Mouse (Mus musculus) midbrain, embryonic 10.5 days (tissue): Measurements from ENCODE around the gene Kpna4. TPM values are rescaled to one million over a fixed set of nuclear protein-coding genes. Genes with fewer than 3 reads are reported as not detected.

Experiments used
- DNase-seq: peaks from one replicate; pipeline ENCODE4 v3.0.0-alpha.2; 2017; ENCODE audit warnings: low spot score
- H3K27ac ChIP-seq: fragments of 300-500 bp; sonication (generic); replicated peaks from 2 replicates; pipeline ENCODE4 v1.5.1; 2016; ENCODE audit warnings: mild to moderate bottlenecking
- H3K27me3 ChIP-seq: fragments of 300-500 bp; sonication (generic); 2 replicates; pipeline ENCODE4 v1.6.1; 2016; ENCODE audit warnings: low read depth, mild to moderate bottlenecking; ENCODE audit not compliant: poor library complexity, severe bottlenecking
- H3K36me3 ChIP-seq: fragments of 300-500 bp; sonication (generic); 2 replicates; pipeline ENCODE4 v1.6.1; 2016; ENCODE audit warnings: mild to moderate bottlenecking, moderate library complexity
- H3K4me1 ChIP-seq: fragments of 300-500 bp; sonication (generic); 2 replicates; pipeline ENCODE4 v1.6.1; 2016
- H3K4me3 ChIP-seq: fragments of 300-500 bp; sonication (generic); 2 replicates; pipeline ENCODE4 v1.5.1; 2016; ENCODE audit warnings: mild to moderate bottlenecking, moderate library complexity
- H3K9me3 ChIP-seq: fragments of 300-500 bp; sonication (generic); replicated peaks from 2 replicates; pipeline ENCODE4 v1.6.1; 2016; ENCODE audit warnings: mild to moderate bottlenecking
- WGBS: fragments of 180-500 bp; shearing (Covaris S2); methylation state at CpG from one replicate; pipeline ENCODE4 v1.1.7; 2016; 5-methylcytosine and 5-hydroxymethylcytosine counted together
- polyA plus RNA-seq: library from polyadenylated mRNA; unstranded; fragments of >200 nt; fragmentation: Nextera tagmentation; extraction: Ambion mirVana; gene quantifications from 2 replicates; pipeline ENCODE4 v1.2.1, GENCODE M21; 2016

Gene Kpna4
- polyA plus RNA-seq, 1 experiment from 2014 or later = 35.6 TPM

- DNase-seq = no peak
- WGBS = 84% methylated on average over 1 of the region's 1 CpGs
- Histone ChIP-seq H3K4me1 (no peaks in the 10 kb centered on the region), H3K27me3 (no peaks in the 10 kb centered on the region), H3K27ac (no peak overlapping the region), H3K4me3 (no peak overlapping the region), H3K9me3 (no peaks in the 10 kb centered on the region), H3K36me3 (no peaks in the 10 kb centered on the region)
Measured at GRCm38 (mm10) chr3:69062764-69063163, 64.1 kb downstream of the Kpna4 start.

DNA sequence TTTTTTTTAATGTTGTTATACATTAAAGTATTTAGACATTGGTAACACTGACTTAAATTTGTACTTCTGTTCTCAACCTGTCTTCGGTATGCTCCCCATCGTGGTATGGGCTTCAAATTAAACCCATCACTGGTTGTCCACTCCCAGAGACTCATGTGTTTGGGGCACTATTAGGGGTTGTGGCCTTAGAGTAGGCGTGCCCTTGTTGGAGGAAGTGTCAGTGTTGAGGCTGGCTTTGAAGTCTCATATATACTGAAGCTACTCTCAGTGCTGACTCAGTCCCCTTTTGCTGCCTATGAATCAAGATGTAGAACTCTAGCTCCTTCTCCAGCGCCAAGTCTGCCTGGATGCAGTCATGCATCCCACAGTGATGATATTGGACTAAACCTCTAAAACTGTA is 66.2 kb downstream of the Kpna4 start:
- Histone ChIP-seq H3K27ac (no peak overlapping the region), H3K36me3 (no peaks in the 10 kb centered on the region), H3K4me1 (no peaks in the 10 kb centered on the region), H3K4me3 (no peak overlapping the region), H3K27me3 (no peaks in the 10 kb centered on the region), H3K9me3 (no peaks in the 10 kb centered on the region)
- no peak for DNase-seq
- WGBS = 95% methylated on average over 4 of the region's 4 CpGs

DNA sequence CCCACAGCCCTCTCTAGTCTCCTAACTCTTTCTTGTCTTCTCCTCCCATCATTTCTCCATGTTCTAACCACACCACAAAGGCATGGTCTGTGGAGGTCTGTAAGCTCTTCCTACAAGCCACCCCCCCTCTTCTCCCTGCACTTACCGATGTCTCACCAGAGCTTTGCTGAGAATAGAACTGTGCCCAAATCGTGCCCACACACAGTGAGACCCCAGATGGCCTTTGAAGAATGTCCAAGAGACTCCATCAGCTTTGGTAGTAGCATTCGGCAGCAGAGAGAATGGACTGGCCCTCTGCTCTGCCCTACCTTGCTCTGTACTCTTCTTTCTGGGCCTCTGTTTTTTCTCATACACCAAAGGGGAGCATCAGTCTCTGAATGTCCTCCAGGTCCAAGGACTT is 71.0 kb downstream of the Kpna4 start:
- WGBS = 91% methylated on average over 3 of the region's 3 CpGs
- no peak overlapping the region for H3K4me3 ChIP-seq
- no peak for DNase-seq
- no peaks in the 10 kb centered on the region for H3K9me3 ChIP-seq
- H3K27me3 ChIP-seq = no peaks in the 10 kb centered on the region
- H3K36me3 ChIP-seq = no peaks in the 10 kb centered on the region
- H3K4me1 ChIP-seq = no peaks in the 10 kb centered on the region
- H3K27ac ChIP-seq = no peak overlapping the region

DNA sequence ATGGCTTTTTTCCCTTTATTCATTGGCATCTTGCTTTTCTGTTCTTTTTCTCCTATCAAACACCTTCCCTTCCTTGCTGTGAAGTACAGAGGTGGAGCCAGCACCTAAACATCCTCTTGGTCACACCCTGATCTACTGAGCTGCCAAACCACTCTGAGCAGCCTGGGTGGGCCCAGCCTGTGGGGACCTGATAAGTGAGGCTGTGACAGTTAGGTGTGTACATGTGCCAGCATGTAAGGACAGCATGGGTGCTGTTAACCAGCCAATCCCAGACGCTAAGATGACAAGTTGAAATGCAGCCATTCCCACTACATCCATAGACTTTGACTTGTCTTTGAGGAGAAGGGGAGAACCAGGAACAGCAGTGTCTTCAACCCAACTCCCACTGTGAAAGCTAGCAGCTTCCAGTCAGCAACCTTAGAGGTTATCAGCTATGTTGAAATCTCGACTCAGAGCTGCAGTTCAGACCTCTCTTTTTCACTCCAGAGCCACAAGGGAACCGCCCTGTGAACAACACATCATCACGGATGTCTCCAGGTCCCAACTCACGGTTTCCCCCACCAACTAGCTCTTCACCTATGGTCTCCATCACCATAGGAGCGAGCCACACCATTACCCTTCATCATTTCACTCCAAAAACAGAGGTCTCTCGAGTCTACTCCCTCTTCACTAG is 72.0 kb downstream of the Kpna4 start:
- Histone ChIP-seq H3K27me3 (no peaks in the 10 kb centered on the region), H3K4me1 (no peaks in the 10 kb centered on the region), H3K4me3 (no peak overlapping the region), H3K9me3 (no peaks in the 10 kb centered on the region), H3K36me3 (no peaks in the 10 kb centered on the region), H3K27ac (no peak overlapping the region)
- 86% methylated on average over 7 of the region's 7 CpGs for WGBS
- no peak for DNase-seq

- Histone ChIP-seq H3K4me3 (no peak overlapping the region), H3K9me3 (no peaks in the 10 kb centered on the region), H3K27me3 (no peaks in the 10 kb centered on the region; the same call in 1 of the 2 replicates), H3K36me3 (no peaks in the 10 kb centered on the region), H3K4me1 (no peaks in the 10 kb centered on the region), H3K27ac (no peak overlapping the region)
- DNase-seq = no peak
- 91% methylated on average over 11 of the region's 11 CpGs for WGBS
Measured at GRCm38 (mm10) chr3:69051894-69052293, 75.0 kb downstream of the Kpna4 start.

DNA sequence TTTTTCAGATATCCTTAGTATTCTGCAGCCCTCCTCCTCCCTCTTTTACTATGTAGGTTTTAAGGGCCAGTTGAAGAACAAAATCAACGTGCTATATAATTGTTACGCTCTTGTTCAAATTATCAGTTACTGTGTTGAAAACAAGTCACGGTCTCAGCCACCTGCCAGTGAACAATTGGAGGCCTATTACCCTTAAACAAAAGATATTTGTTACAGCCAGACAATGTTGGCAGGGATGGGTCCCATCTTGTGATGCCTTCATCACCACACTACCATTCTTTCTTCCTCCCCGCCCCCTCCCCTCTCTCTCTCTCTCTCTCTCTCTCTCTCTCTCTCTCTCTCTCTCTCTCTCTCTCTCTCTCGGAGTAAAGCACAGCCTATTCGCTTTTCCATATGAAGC is 77.9 kb downstream of the Kpna4 start:
- WGBS = 84% methylated on average over 6 of the region's 6 CpGs
- H3K36me3 ChIP-seq = no peaks in the 10 kb centered on the region
- no peak for DNase-seq
- peaks cover 15% of the 10 kb centered on the region for H3K4me1 ChIP-seq
- no peak overlapping the region for H3K27ac ChIP-seq
- H3K27me3 ChIP-seq = no peaks in the 10 kb centered on the region; the same call in 1 of the 2 replicates
- no peak overlapping the region for H3K4me3 ChIP-seq
- H3K9me3 ChIP-seq = no peaks in the 10 kb centered on the region

DNA sequence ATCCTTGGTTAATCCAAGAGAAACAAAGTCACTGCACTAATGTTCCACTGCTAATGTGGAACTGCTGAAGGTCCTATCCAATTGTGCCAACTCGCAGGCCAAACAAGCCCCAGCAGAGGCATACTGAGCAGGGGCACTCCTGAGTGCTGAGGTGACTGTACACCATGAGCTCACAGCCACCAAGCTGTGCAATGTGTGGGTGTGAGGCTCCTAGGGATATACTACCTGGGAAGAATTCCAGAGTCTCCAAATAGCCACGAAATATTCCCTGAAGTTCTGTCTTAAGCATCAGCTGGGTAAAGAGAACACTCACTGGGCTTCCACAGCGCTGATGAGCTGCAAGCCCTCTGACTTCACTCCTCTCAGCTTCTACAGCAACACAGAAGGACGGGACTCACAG is 79.2 kb downstream of the Kpna4 start:
- no peaks in the 10 kb centered on the region; the same call in 1 of the 2 replicates for H3K27me3 ChIP-seq
- no peak overlapping the region for H3K27ac ChIP-seq
- H3K4me3 ChIP-seq = no peak overlapping the region
- WGBS = 77% methylated on average over 4 of the region's 4 CpGs
- no peak for DNase-seq
- peaks cover 21% of the 10 kb centered on the region for H3K4me1 ChIP-seq
- H3K36me3 ChIP-seq = peaks cover 6% of the 10 kb centered on the region
- H3K9me3 ChIP-seq = no peaks in the 10 kb centered on the region

- Histone ChIP-seq H3K27ac (peak overlapping the region; percentile 100; the same call in 1 of the 2 replicates), H3K9me3 (no peaks in the 10 kb centered on the region), H3K36me3 (peaks cover 17% of the 10 kb centered on the region), H3K27me3 (no peaks in the 10 kb centered on the region; the same call in 1 of the 2 replicates), H3K4me3 (no peak overlapping the region), H3K4me1 (peaks cover 33% of the 10 kb centered on the region)
- no peak for DNase-seq
- WGBS = 69% methylated on average over 4 of the region's 4 CpGs
Measured at GRCm38 (mm10) chr3:69046509-69046908, 80.4 kb downstream of the Kpna4 start.

DNA sequence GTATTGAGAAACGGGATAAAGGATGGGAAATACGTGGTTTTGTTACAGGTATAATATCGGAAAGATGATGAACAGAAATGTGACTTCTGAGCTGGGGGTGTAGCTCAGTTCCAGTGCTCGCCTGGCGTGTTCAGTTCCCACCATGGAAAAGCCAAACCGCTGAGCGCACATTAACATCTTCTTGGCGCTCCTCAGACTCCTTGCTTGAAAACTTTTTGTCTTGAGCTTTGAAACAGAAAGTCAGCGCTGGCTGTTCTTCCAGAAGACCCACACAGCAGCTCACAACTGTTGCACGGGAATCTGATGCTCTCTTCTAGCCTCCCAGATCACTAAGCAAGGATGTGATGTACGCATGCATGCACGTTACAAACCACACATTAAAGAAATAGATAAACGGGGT is 81.2 kb downstream of the Kpna4 start:
- peak; percentile 37 for DNase-seq
- Histone ChIP-seq H3K27ac (peak overlapping the region; percentile 100), H3K4me3 (peak overlapping the region; percentile 92), H3K9me3 (no peaks in the 10 kb centered on the region), H3K36me3 (peaks cover 25% of the 10 kb centered on the region), H3K4me1 (peaks cover 41% of the 10 kb centered on the region), H3K27me3 (no peaks in the 10 kb centered on the region; the same call in 1 of the 2 replicates)
- 19% methylated on average over 13 of the region's 13 CpGs for WGBS

DNA sequence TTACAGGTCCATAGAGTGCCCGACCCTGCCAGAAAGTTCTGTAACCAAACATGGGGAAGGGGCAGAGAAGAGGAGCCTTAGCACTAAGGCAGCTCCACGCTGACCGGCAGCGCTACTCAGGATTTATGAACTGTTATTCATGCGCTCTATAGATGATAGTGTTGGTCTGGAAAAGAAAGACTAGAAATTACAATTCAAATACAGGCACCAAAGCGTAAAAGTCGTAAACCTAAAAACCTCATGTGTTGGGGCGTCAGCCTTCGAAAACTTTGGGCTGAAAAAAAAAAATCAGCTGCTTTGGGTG is 81.6 kb downstream of the Kpna4 start:
- no peak for DNase-seq
- Histone ChIP-seq H3K36me3 (peaks cover 29% of the 10 kb centered on the region), H3K9me3 (no peaks in the 10 kb centered on the region; the same call in 1 of the 2 replicates), H3K27me3 (no peaks in the 10 kb centered on the region; the same call in 1 of the 2 replicates), H3K27ac (peak overlapping the region; percentile 100), H3K4me1 (peaks cover 45% of the 10 kb centered on the region), H3K4me3 (peak overlapping the region; percentile 92)
- 7% methylated on average over 9 of the region's 9 CpGs for WGBS

- peak; percentile 96 for DNase-seq
- under 1% methylated on average over 80 of the region's 80 CpGs for WGBS
- no peaks in the 10 kb centered on the region; the same call in 1 of the 2 replicates for H3K27me3 ChIP-seq
- peak within 1 kb of the TSS; percentile 100 for H3K27ac ChIP-seq
- peaks cover 48% of the 10 kb centered on the region for H3K4me1 ChIP-seq
- no peaks in the 10 kb centered on the region; the same call in 1 of the 2 replicates for H3K9me3 ChIP-seq
- peaks cover 34% of the 10 kb centered on the region for H3K36me3 ChIP-seq
- H3K4me3 ChIP-seq = peak within 1 kb of the TSS; percentile 92
Measured at GRCm38 (mm10) chr3:69044645-69045399, 82.1 kb downstream of the Kpna4 start, which contains the start of gene Trim59. TSS of gene Trim59 (minus strand) at chr3:69044755.

DNA sequence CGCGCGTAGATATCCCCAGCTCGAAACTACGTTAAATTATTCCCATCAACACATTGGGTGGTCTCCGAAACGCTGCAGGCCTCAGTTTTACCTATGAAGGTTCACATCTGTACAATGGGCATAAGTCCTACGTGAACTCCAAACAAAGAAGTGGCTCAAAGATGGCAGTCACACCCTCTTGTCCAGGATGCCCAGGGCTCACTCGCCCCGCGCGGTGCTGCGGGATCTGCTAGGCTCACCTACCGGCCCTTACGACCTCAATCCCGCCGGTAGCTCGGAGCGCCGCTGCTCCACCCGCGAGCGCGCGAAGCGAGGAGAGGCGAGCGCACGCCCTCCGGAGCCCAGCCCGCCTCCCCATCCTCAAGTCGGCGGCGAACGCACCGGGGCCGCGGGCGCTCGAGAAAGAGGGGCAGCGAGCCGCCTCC is 82.7 kb downstream of the Kpna4 start:
- Histone ChIP-seq H3K4me3 (peak overlapping the region; percentile 92), H3K4me1 (peaks cover 48% of the 10 kb centered on the region), H3K36me3 (peaks cover 40% of the 10 kb centered on the region), H3K27me3 (no peaks in the 10 kb centered on the region; the same call in 1 of the 2 replicates), H3K9me3 (no peaks in the 10 kb centered on the region; the same call in 1 of the 2 replicates), H3K27ac (peak overlapping the region; percentile 100)
- under 1% methylated on average over 41 of the region's 42 CpGs for WGBS
- no peak for DNase-seq

GRCm38 (mm10) chr3:69041298-69041697 is 85.6 kb downstream of the Kpna4 start:
- 83% methylated on average over 5 of the region's 5 CpGs for WGBS
- Histone ChIP-seq H3K36me3 (peaks cover 69% of the 10 kb centered on the region), H3K27ac (no peak overlapping the region), H3K9me3 (no peaks in the 10 kb centered on the region; the same call in 1 of the 2 replicates), H3K4me1 (peaks cover 48% of the 10 kb centered on the region), H3K4me3 (peak overlapping the region; percentile 92), H3K27me3 (no peaks in the 10 kb centered on the region)
- no peak for DNase-seq
